Mouse (Mus musculus) ES-E14 (cell line): Measurements from ENCODE around the gene Oxtr. TPM values are rescaled to one million over a fixed set of nuclear protein-coding genes. Genes with fewer than 3 reads are reported as not detected.
A peak's percentile ranks its signal among the peaks of the same experiment; 100 is the strongest.

Experiments used
- DNase-seq: peaks from one replicate; pipeline ENCODE4 v3.0.0-alpha.2; 2013; ENCODE audit warnings: low read depth, low spot score
- H3K27ac ChIP-seq: 2 replicates; pipeline ENCODE4 v1.5.1; 2012; ENCODE audit warnings: low read depth, mild to moderate bottlenecking, low read length, moderate library complexity, mixed read lengths; ENCODE audit not compliant: poor library complexity, insufficient read depth, severe bottlenecking
- H3K36me3 ChIP-seq: 2 replicates; pipeline ENCODE4 v1.6.1; 2012; ENCODE audit warnings: mild to moderate bottlenecking, low read length, moderate library complexity, mixed read lengths; ENCODE audit not compliant: control insufficient read depth, poor library complexity, insufficient read depth, severe bottlenecking
- H3K4me1 ChIP-seq, 2 experiments: fragments of 150-350 bp in 1 of 2; sonication (generic) in 1 of 2; 2 replicates each; pipeline ENCODE4 v1.6.1; 2012; ENCODE audit warnings: low read length in 2 of 2, mild to moderate bottlenecking in 1 of 2, mixed read lengths in 1 of 2; ENCODE audit not compliant: control insufficient read depth in 2 of 2, insufficient read depth in 2 of 2, poor library complexity in 1 of 2
- H3K4me3 ChIP-seq, 2 experiments: fragments of 150-350 bp in 1 of 2; sonication (generic) in 1 of 2; 2 replicates each; pipeline ENCODE4 v1.5.1; 2012; ENCODE audit warnings: low read length in 2 of 2, low read depth in 1 of 2, mild to moderate bottlenecking in 1 of 2, mixed read lengths in 1 of 2; ENCODE audit not compliant: insufficient read depth in 1 of 2, poor library complexity in 1 of 2, severe bottlenecking in 1 of 2
- H3K9ac ChIP-seq: 2 replicates; pipeline ENCODE4 v1.6.1; 2012; ENCODE audit warnings: low read depth, mild to moderate bottlenecking, low read length, mixed read lengths; ENCODE audit not compliant: poor library complexity, insufficient read depth, severe bottlenecking
- H3K9me3 ChIP-seq: fragments of 150-350 bp; sonication (generic); 2 replicates; pipeline ENCODE4 v1.6.1; 2012; ENCODE audit warnings: low read depth, mild to moderate bottlenecking, low read length; ENCODE audit not compliant: control insufficient read depth, insufficient read depth
- CHD2 ChIP-seq: IDR thresholded peaks from 2 replicates; pipeline ENCODE4 v1.6.1; 2014; ENCODE audit warnings: mild to moderate bottlenecking, low read depth, low read length, inconsistent platforms
- HCFC1 ChIP-seq: IDR thresholded peaks from 2 replicates; pipeline ENCODE4 v1.6.1; 2012; ENCODE audit warnings: low read length, inconsistent platforms, borderline replicate concordance; ENCODE audit not compliant: insufficient read depth
- MAFK ChIP-seq: IDR thresholded peaks from 2 replicates; pipeline ENCODE4 v1.6.1; 2014; ENCODE audit warnings: mild to moderate bottlenecking, low read depth, low read length, inconsistent platforms; ENCODE audit not compliant: insufficient read depth
- ZC3H11A ChIP-seq: IDR thresholded peaks from 2 replicates; pipeline ENCODE4 v1.6.1; 2012; ENCODE audit warnings: low read depth, mild to moderate bottlenecking, inconsistent platforms, low read length, borderline replicate concordance
- ZNF384 ChIP-seq: IDR thresholded peaks from 2 replicates; pipeline ENCODE4 v1.6.1; 2012; ENCODE audit warnings: low read depth, low read length, inconsistent platforms
- in situ Hi-C, 2 experiments: fragments of 600-800 bp; cut with MboI; formaldehyde crosslinking; loops; one replicate each; pipeline ENCODE4 v1.15.1; 2025; ENCODE audit warnings: low sequenced_read_pairs in 2 of 2, inconsistent platforms in 1 of 2; ENCODE audit not compliant: unreplicated experiment in 2 of 2
- total RNA-seq: library from RNA; depleted of rRNA; stranded (reverse); fragments of 300-350 nt; gene quantifications from 2 replicates; pipeline ENCODE4 v1.2.3, GENCODE M21; 2012

The Oxtr gene
- total RNA-seq, 1 experiment = 0.04 TPM

DNA sequence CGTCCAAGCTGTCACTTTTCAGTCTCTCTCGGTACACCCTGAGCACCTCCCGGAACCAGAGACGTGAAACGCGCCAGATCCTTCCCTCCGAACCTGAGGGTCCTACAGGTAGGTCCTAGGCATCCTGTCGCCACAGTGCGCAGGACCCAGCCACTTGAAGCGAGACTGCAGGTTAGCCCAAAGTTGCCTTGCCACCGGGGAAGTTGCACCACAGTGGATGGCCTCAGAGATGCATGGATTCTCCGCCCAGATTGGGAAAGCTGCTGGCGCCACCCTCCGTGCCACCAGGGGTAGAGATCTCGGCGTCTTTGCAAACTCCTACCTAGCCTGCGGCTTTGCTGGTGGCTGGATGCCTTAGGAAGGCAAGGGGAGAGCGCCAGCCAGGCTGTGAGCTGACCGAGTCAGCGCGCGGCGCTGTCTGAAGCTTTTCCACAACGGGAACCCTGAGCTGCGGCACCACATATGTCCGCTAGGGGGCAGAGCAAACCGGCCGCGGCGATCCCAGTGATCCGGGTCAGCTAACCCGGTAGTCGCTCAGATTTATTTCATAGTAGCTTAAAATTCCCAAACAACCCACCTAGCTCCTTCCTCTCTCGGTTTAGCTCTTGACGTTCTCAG is 991 bp upstream of the Oxtr start:
- Histone ChIP-seq H3K27ac (no peak overlapping the region), H3K9me3 (no peaks in the 10 kb centered on the region), H3K4me1 (peaks cover 0 to 7% of the 10 kb centered on the region in 2 experiments; a peak in 1 of 4 replicates), H3K4me3 (peak overlapping the region; percentile 32 to 34; a peak in 3 of 4 replicates), H3K9ac (no peak overlapping the region), H3K36me3 (no peaks in the 10 kb centered on the region)
- peak; percentile 63 for DNase-seq
- TF ChIP-seq CHD2 (no peak), ZC3H11A (peak; percentile 77)
- in situ Hi-C loops = no loop called here

DNA sequence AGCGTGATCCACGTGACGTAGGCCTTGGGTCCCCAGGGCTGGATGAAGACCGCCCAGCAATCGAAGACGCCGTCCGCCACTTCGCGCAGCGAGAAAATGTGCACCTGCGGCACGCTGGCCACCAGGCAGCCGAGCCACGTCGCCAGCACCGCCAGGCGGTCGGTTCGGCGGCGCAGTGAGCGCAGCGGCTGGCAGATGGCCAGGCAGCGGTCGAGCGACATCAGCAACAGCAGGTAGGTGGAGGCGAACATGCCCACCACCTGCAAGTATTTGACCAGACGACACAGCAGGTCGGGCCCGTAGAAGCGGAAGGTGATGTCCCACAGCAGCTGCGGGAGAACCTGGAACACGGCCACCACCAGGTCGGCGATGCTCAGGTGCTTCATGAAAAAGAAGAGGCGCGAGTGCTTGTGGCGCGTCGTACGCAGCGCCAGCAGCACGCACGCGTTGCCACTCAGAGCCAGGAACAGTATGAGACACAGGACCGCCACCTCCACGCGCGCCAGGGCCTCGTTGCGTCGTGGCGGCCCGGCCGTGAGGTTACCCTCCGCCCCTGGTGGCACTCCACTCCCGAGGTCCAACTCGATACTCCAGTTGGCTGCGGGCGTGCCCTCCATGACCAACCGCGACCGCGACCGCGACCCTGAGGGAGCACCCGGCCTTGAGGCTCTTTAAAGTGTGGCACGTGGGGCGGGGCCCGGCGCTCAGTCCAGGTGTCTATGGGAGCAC is 398 bp downstream of the Oxtr start:
- in situ Hi-C loops = no loop called here
- DNase-seq = no peak
- peak overlapping the region; percentile 48 to 52; a peak in 3 of 4 replicates for H3K4me3 ChIP-seq
- peaks cover 0 to 7% of the 10 kb centered on the region in 2 experiments; a peak in 1 of 4 replicates for H3K4me1 ChIP-seq
- H3K9ac ChIP-seq = no peak overlapping the region; the same call in 1 of the 2 replicates
- H3K27ac ChIP-seq = no peak overlapping the region
- TF ChIP-seq MAFK = no peak
- TF ChIP-seq CHD2 = no peak
- TF ChIP-seq HCFC1 = no peak
- TF ChIP-seq ZNF384 = no peak
- no peak for TF ChIP-seq ZC3H11A
- H3K36me3 ChIP-seq = no peaks in the 10 kb centered on the region
- H3K9me3 ChIP-seq = no peaks in the 10 kb centered on the region

DNA sequence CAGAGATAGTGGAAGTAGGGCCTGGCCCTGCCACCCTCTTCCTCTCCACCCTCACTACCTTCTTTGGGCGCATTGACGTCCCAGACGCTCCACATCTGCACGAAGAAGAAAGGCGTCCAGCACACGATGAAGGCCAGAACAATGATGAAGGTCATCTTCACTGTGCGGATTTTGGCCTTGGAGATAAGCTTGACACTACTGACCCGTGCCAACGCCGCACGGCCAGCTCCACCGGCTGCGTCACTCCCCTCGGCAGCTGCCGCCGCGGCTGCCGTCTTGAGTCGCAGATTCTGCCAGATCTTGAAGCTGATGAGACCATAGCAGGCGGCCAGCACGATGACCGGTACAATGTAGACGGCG is 942 bp downstream of the Oxtr start:
- peak overlapping the region; percentile 48 to 52; a peak in 3 of 4 replicates for H3K4me3 ChIP-seq
- no peak overlapping the region for H3K9ac ChIP-seq
- H3K27ac ChIP-seq = no peak overlapping the region
- peaks cover 0 to 7% of the 10 kb centered on the region in 2 experiments; a peak in 1 of 4 replicates for H3K4me1 ChIP-seq
- TF ChIP-seq CHD2 (no peak), MAFK (no peak), ZC3H11A (no peak), HCFC1 (no peak), ZNF384 (no peak)
- no peaks in the 10 kb centered on the region for H3K36me3 ChIP-seq
- H3K9me3 ChIP-seq = no peaks in the 10 kb centered on the region
- DNase-seq = no peak
- in situ Hi-C loops = no loop called here

DNA sequence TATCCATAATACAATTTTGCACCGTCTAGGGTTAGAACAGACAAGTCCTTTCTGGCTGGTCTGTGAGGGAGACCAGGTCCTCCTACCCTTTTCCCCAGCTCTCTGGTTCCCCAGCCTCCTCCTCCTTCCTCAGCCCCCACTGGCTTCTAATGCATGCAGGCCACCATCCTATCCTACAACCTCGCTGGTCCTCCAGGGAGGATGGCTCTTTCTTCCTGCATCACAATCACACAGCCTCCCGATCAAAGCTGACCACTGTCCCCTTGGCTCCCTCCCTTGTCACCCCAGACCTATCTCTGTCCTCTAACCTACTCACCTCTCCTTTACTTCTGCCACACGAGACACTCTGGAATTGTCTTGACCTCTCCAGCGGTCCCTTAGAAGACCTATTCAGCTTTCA is 1.8 kb downstream of the Oxtr start:
- Histone ChIP-seq H3K9ac (no peak overlapping the region), H3K27ac (no peak overlapping the region), H3K4me1 (peaks cover 0 to 7% of the 10 kb centered on the region in 2 experiments; a peak in 1 of 4 replicates), H3K4me3 (no peak overlapping the region), H3K36me3 (no peaks in the 10 kb centered on the region), H3K9me3 (no peaks in the 10 kb centered on the region)
- DNase-seq = no peak
- in situ Hi-C loops = no loop called here
- TF ChIP-seq HCFC1 (no peak), ZNF384 (no peak), ZC3H11A (no peak), MAFK (no peak), CHD2 (no peak)
